Mouse (Mus musculus): ENCODE results near the gene Ctsz. TPM values are rescaled to one million over a fixed set of nuclear protein-coding genes. Genes with fewer than 3 reads are reported as not detected.

The Ctsz gene
- 100 to 1,000 TPM in 1 of 2 experiments, 10 to 100 TPM in 1; 84.4 to 120 TPM for polyA plus RNA-seq (2017; shearing (Covaris generic))

- ATAC-seq = peak; percentile 71
These were observed at the start of gene Ctsz for GRCm38 (mm10) chr2:174438737-174439449. Gene Ctsz, minus strand, starts transcription at chr2:174439039.

GRCm38 (mm10) chr2:174487005-174487404 lies 48.2 kb upstream of the Ctsz start:
- ATAC-seq = no peak

- no peak for ATAC-seq
These were observed 39.9 kb upstream of the Ctsz start for GRCm38 (mm10) chr2:174478746-174479145.

- ATAC-seq = no peak
These were observed 38.9 kb upstream of the Ctsz start for GRCm38 (mm10) chr2:174477543-174478319.

GRCm38 (mm10) chr2:174473550-174473927 lies 34.7 kb upstream of the Ctsz start:
- ATAC-seq = no peak

GRCm38 (mm10) chr2:174472818-174473549 lies 34.1 kb upstream of the Ctsz start, which contains the start of gene Prelid3b:
Gene Prelid3b, minus strand, starts transcription at chr2:174473081.
- peak; percentile 95 for ATAC-seq

- ATAC-seq = peak; percentile 35
These were observed 33.6 kb upstream of the Ctsz start for GRCm38 (mm10) chr2:174472407-174472806.

GRCm38 (mm10) chr2:174470786-174471405 lies 32.1 kb upstream of the Ctsz start:
- no peak for ATAC-seq

GRCm38 (mm10) chr2:174470333-174470732 lies 31.5 kb upstream of the Ctsz start:
- ATAC-seq = no peak

GRCm38 (mm10) chr2:174463789-174464523 lies 25.1 kb upstream of the Ctsz start, which contains the start of gene Atp5e:
Gene Atp5e, minus strand, starts transcription at chr2:174464105.
- peak; percentile 91 for ATAC-seq

- ATAC-seq = peak; percentile 45
These were observed 24.5 kb upstream of the Ctsz start for GRCm38 (mm10) chr2:174463370-174463769.

- ATAC-seq = no peak
These were observed 20.5 kb upstream of the Ctsz start for GRCm38 (mm10) chr2:174459365-174459764.

GRCm38 (mm10) chr2:174453681-174454080 lies 14.8 kb upstream of the Ctsz start:
- ATAC-seq = no peak

- no peak for ATAC-seq
These were observed 11.5 kb upstream of the Ctsz start, which contains the start of gene Tubb1 for GRCm38 (mm10) chr2:174450353-174450752. Gene Tubb1, plus strand, starts transcription at chr2:174450695.

GRCm38 (mm10) chr2:174448405-174448804 lies 9.6 kb upstream of the Ctsz start:
- ATAC-seq = no peak

- ATAC-seq = no peak
These were observed 8.1 kb upstream of the Ctsz start for GRCm38 (mm10) chr2:174446905-174447304.

GRCm38 (mm10) chr2:174446492-174446891 lies 7.7 kb upstream of the Ctsz start:
- no peak for ATAC-seq

GRCm38 (mm10) chr2:174445018-174445417 lies 6.2 kb upstream of the Ctsz start:
- ATAC-seq = no peak

GRCm38 (mm10) chr2:174444359-174444758 lies 5.5 kb upstream of the Ctsz start:
- no peak for ATAC-seq

GRCm38 (mm10) chr2:174443046-174443445 lies 4.2 kb upstream of the Ctsz start:
- no peak for ATAC-seq

- peak; percentile 20 for ATAC-seq
These were observed 3.6 kb upstream of the Ctsz start for GRCm38 (mm10) chr2:174442460-174442859.

- no peak for ATAC-seq
These were observed 3.1 kb upstream of the Ctsz start for GRCm38 (mm10) chr2:174441898-174442297.
